Mouse (Mus musculus): ENCODE measurements around the gene Ccdc87. TPM values are rescaled to one million over a fixed set of nuclear protein-coding genes. Genes with fewer than 3 reads are reported as not detected.
"Not testable (repeated sequence)": the region's sequence is repeated elsewhere in the genome, so short reads cannot be mapped to it uniquely, and the experiment has no call there.

Ccdc87 gene
- polyA plus RNA-seq, 1 experiment from 2014 or later, result 0.24 TPM

DNA sequence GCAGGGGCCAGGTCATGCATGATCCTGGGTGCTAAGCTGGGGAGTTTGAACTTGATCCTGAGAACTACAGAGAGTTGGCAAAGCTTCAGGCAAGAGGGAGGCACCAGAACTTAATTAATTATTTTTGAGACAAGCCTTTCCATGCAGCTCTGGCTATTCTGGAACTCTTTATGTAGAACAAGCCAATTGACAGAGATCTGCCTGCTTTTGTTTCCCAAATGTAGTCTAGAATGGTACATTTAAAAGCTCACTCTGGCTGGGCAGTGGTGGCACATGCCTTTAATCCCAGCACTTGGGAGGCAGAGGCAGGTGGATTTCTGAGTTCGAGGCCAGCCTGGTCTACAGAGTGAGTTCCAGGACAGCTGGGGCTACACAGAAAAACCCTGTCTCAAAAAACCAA is 35.4 kb downstream of the Ccdc87 start:
- not testable (repeated sequence) for H3K4me2 ChIP-seq (replicated peaks); H3K4me3 ChIP-seq; H3K27ac ChIP-seq; H3K9ac ChIP-seq; H3K36me3 ChIP-seq; H3K27me3 ChIP-seq; H3K9me3 ChIP-seq; ATAC-seq (ENCODE audit: insufficient number of reproducible peaks, insufficient read depth, low FRiP score, low TSS enrichment)
- peaks cover 14% of the 10 kb centered on the region; the same call in 1 of the 2 replicates for H3K4me1 ChIP-seq
- 70% methylated on average over 1 of the region's 1 CpGs for whole genome bisulfite sequencing

GRCm38 (mm10) chr19:4876241-4876640 is 37.1 kb downstream of the Ccdc87 start:
- H3K27ac ChIP-seq, result no peak overlapping the region
- peaks cover 14% of the 10 kb centered on the region; the same call in 1 of the 2 replicates for H3K4me1 ChIP-seq
- WGBS, result 66% methylated on average over 3 of the region's 4 CpGs
- no peaks in the 10 kb centered on the region for H3K9me3 ChIP-seq
- no peak for ATAC-seq (ENCODE audit: insufficient number of reproducible peaks, insufficient read depth, low FRiP score, low TSS enrichment)
- no peak overlapping the region for H3K9ac ChIP-seq
- H3K4me3 ChIP-seq, result no peak overlapping the region
- no peak overlapping the region for H3K4me2 ChIP-seq (replicated peaks)
- no peaks in the 10 kb centered on the region for H3K36me3 ChIP-seq
- H3K27me3 ChIP-seq, result no peaks in the 10 kb centered on the region

- Histone ChIP-seq H3K4me1 (peaks cover 14% of the 10 kb centered on the region; the same call in 1 of the 2 replicates), H3K27ac (no peak overlapping the region), H3K9me3 (no peaks in the 10 kb centered on the region), H3K27me3 (no peaks in the 10 kb centered on the region), H3K9ac (no peak overlapping the region), H3K4me3 (no peak overlapping the region), H3K36me3 (no peaks in the 10 kb centered on the region), H3K4me2 (replicated peaks) (no peak overlapping the region)
- WGBS, result 70% methylated on average over 3 of the region's 3 CpGs
- ATAC-seq (ENCODE audit: insufficient number of reproducible peaks, insufficient read depth, low FRiP score, low TSS enrichment), result no peak
Observed at GRCm38 (mm10) chr19:4876755-4877154, 37.6 kb downstream of the Ccdc87 start.

- H3K27ac ChIP-seq, result peak within 1 kb of the TSS; percentile 74
- H3K4me2 ChIP-seq (replicated peaks), result peak within 1 kb of the TSS; percentile 97
- no peaks in the 10 kb centered on the region for H3K27me3 ChIP-seq
- H3K9ac ChIP-seq, result peak within 1 kb of the TSS; percentile 75
- H3K36me3 ChIP-seq, result no peaks in the 10 kb centered on the region
- H3K4me1 ChIP-seq, result peaks cover 14% of the 10 kb centered on the region; the same call in 1 of the 2 replicates
- WGBS, result 4% methylated on average over 17 of the region's 17 CpGs
- peak within 1 kb of the TSS; percentile 86 for H3K4me3 ChIP-seq
- H3K9me3 ChIP-seq, result no peaks in the 10 kb centered on the region
- ATAC-seq (ENCODE audit: insufficient number of reproducible peaks, insufficient read depth, low FRiP score, low TSS enrichment), result no peak; the same call in 1 of the 2 replicates
Observed at GRCm38 (mm10) chr19:4877785-4878184, 38.6 kb downstream of the Ccdc87 start, which contains the start of gene Actn3. Gene Actn3 (minus strand): TSS chr19:4877909.

- peak within 1 kb of the TSS; percentile 97 for H3K4me2 ChIP-seq (replicated peaks)
- H3K9ac ChIP-seq, result peak within 1 kb of the TSS; percentile 75
- H3K4me1 ChIP-seq, result peaks cover 14% of the 10 kb centered on the region; the same call in 1 of the 2 replicates
- H3K9me3 ChIP-seq, result no peaks in the 10 kb centered on the region
- H3K4me3 ChIP-seq, result peak within 1 kb of the TSS; percentile 86
- H3K27me3 ChIP-seq, result no peaks in the 10 kb centered on the region
- H3K36me3 ChIP-seq, result no peaks in the 10 kb centered on the region
- 1% methylated on average over 52 of the region's 52 CpGs for WGBS
- H3K27ac ChIP-seq, result peak within 1 kb of the TSS; percentile 74
- ATAC-seq (ENCODE audit: insufficient number of reproducible peaks, insufficient read depth, low FRiP score, low TSS enrichment), result peak; percentile 93
Observed at GRCm38 (mm10) chr19:4878405-4879323, 39.5 kb downstream of the Ccdc87 start, which contains the start of gene Zdhhc24. Gene Zdhhc24 (plus strand): TSS chr19:4878668.

DNA sequence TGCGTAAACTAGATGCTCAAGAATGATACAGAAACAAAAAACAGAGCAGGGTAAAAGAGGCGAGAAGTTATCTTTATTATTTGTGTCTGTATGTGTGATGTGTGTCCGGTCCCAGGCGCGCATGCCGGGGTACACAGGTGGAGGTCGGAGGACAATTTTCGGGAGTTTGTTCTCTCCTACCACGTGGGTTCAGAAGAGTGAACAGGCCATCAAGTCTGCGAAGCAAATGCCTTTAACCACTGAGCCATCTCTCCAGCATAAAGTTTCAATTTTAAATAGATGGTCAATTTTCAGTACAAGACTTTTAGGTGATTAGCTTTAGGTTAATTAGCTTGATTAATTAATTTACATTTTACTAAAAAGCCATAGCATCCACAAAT is 40.1 kb downstream of the Ccdc87 start:
- Histone ChIP-seq H3K27ac (no peak overlapping the region), H3K9me3 (no peaks in the 10 kb centered on the region), H3K4me3 (peak overlapping the region; percentile 86), H3K36me3 (no peaks in the 10 kb centered on the region), H3K9ac (peak overlapping the region; percentile 75; the same call in 1 of the 2 replicates), H3K27me3 (no peaks in the 10 kb centered on the region), H3K4me2 (replicated peaks) (peak overlapping the region; percentile 97), H3K4me1 (peaks cover 14% of the 10 kb centered on the region; the same call in 1 of the 2 replicates)
- 50% methylated on average over 10 of the region's 10 CpGs for WGBS
- ATAC-seq (ENCODE audit: insufficient number of reproducible peaks, insufficient read depth, low FRiP score, low TSS enrichment), result no peak

DNA sequence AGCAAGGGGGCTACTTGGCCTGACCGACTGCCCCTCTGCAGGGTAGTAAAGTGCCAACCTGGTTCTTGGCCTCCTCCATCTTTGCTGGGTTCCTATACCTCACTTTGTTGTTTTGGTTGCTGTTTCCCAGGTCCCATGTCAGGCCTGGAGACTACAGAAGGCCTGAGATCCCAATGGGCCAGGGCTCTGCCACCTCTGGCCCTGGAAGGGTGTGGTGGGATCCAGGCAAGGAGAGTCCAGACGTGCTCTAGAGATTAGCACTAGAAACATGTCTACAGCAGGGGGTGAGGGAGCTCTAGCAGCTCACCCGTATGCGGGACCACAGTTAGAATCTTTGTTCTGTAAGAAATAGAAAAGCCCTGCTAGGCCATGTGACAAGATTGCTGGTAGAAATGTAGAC is 44.8 kb downstream of the Ccdc87 start:
- 79% methylated on average over 4 of the region's 4 CpGs for WGBS
- H3K27ac ChIP-seq, result no peak overlapping the region
- no peak overlapping the region for H3K4me2 ChIP-seq (replicated peaks)
- ATAC-seq (ENCODE audit: insufficient number of reproducible peaks, insufficient read depth, low FRiP score, low TSS enrichment), result no peak
- H3K4me3 ChIP-seq, result no peak overlapping the region
- no peaks in the 10 kb centered on the region for H3K36me3 ChIP-seq
- H3K9me3 ChIP-seq, result no peaks in the 10 kb centered on the region
- H3K9ac ChIP-seq, result no peak overlapping the region
- 0 out of 2 replicates have a peak, but pooled peaks cover 4% of the 10 kb centered on the region for H3K4me1 ChIP-seq
- H3K27me3 ChIP-seq, result no peaks in the 10 kb centered on the region

DNA sequence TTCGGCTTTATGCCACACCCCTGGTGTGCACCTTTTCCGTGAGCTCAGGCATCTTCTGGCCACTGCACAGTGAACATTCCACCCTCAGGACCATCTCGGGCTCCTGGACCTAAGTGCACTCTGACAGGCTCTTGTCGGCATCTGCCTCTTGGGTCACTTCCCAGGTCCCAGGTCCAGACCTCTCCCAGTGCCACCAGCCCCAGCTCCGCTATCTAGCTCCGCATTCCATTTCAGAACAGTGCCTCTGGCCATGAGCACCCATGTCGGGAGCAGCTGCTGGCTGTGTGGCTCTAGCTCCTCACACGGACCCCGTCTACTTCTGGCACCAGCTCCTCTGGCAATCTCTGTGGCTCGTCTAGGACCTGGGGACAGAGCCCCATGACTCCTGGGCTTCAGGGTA is 50.6 kb downstream of the Ccdc87 start:
- no peak overlapping the region for H3K27ac ChIP-seq
- no peak overlapping the region for H3K9ac ChIP-seq
- no peak overlapping the region for H3K4me3 ChIP-seq
- H3K27me3 ChIP-seq, result no peaks in the 10 kb centered on the region
- no peaks in the 10 kb centered on the region for H3K9me3 ChIP-seq
- H3K4me1 ChIP-seq, result no peaks in the 10 kb centered on the region
- no peak overlapping the region for H3K4me2 ChIP-seq (replicated peaks)
- WGBS, result 81% methylated on average over 10 of the region's 10 CpGs
- peaks cover 15% of the 10 kb centered on the region for H3K36me3 ChIP-seq
- no peak for ATAC-seq (ENCODE audit: insufficient number of reproducible peaks, insufficient read depth, low FRiP score, low TSS enrichment)

DNA sequence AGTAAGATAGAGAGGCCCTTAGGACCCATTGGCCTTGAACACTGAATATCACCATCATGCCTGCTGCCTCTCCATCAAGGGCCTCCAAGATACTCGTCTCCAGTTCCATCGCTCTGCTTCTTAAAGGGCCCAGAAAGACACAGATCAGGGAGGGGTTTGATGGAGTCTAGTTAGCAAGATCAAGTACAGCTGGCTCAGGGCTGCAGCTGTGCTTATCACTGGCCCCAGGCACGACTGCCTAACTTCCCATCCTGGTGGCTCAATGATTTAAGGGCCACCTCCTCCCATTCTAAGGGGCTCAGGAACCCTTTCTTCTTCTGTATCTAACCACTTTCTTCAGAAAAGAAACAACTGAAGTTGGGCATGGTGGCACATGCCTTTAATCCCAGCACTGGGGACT is 52.6 kb downstream of the Ccdc87 start:
- H3K9ac ChIP-seq, result no peak overlapping the region
- H3K27me3 ChIP-seq, result no peaks in the 10 kb centered on the region
- no peak overlapping the region for H3K4me2 ChIP-seq (replicated peaks)
- no peak for ATAC-seq (ENCODE audit: insufficient number of reproducible peaks, insufficient read depth, low FRiP score, low TSS enrichment)
- H3K9me3 ChIP-seq, result no peaks in the 10 kb centered on the region
- peaks cover 15% of the 10 kb centered on the region for H3K36me3 ChIP-seq
- WGBS, result 76% methylated on average over 3 of the region's 3 CpGs
- H3K4me3 ChIP-seq, result no peak overlapping the region
- no peaks in the 10 kb centered on the region for H3K4me1 ChIP-seq
- no peak overlapping the region for H3K27ac ChIP-seq

Other genes with a start within 250 kb of the Ccdc87 start
- gene Lrfn4, start 223.7 kb upstream of the Ccdc87 start, polyA plus RNA-seq (2016; fragmentation: Nextera tagmentation; extraction: Ambion mirVana), result 15.1 and 16.3 TPM in 2 replicates
- 64.6 and 67.9 TPM in 2 replicates for gene Rce1, start 213.7 kb upstream of the Ccdc87 start, polyA plus RNA-seq (2016; fragmentation: Nextera tagmentation; extraction: Ambion mirVana)
- 4.7 and 7.7 TPM in 2 replicates for gene Gm960, start 140.7 kb upstream of the Ccdc87 start, polyA plus RNA-seq (2016; fragmentation: Nextera tagmentation; extraction: Ambion mirVana)
- gene Sptbn2, start 128.2 kb upstream of the Ccdc87 start, polyA plus RNA-seq (2016; fragmentation: Nextera tagmentation; extraction: Ambion mirVana), result 5.2 and 6.1 TPM in 2 replicates
- gene Rbm4b, start 82.9 kb upstream of the Ccdc87 start, polyA plus RNA-seq (2016; fragmentation: Nextera tagmentation; extraction: Ambion mirVana), result 112 and 118 TPM in 2 replicates
- 86.8 and 89.3 TPM in 2 replicates for gene Rbm4, start 45.5 kb upstream of the Ccdc87 start, polyA plus RNA-seq (2016; fragmentation: Nextera tagmentation; extraction: Ambion mirVana)
- gene Gm21992, start 27.8 kb upstream of the Ccdc87 start, polyA plus RNA-seq (2016; fragmentation: Nextera tagmentation; extraction: Ambion mirVana), result 34.2 and 45.1 TPM in 2 replicates
- 104 and 110 TPM in 2 replicates for gene Rbm14, start 27.7 kb upstream of the Ccdc87 start, polyA plus RNA-seq (2016; fragmentation: Nextera tagmentation; extraction: Ambion mirVana)
- 53.8 and 57.3 TPM in 2 replicates for gene Ccs, start within 50 bp of the Ccdc87 start, polyA plus RNA-seq (2016; fragmentation: Nextera tagmentation; extraction: Ambion mirVana)
- 37.6 and 45.1 TPM in 2 replicates for gene Ctsf, start 15.8 kb downstream of the Ccdc87 start, polyA plus RNA-seq (2016; fragmentation: Nextera tagmentation; extraction: Ambion mirVana)
- gene Actn3, start 38.5 kb downstream of the Ccdc87 start, polyA plus RNA-seq (2016; fragmentation: Nextera tagmentation; extraction: Ambion mirVana), result 6.0 and 6.8 TPM in 2 replicates
- 12.0 and 12.1 TPM in 2 replicates for gene Zdhhc24, start 39.3 kb downstream of the Ccdc87 start, polyA plus RNA-seq (2016; fragmentation: Nextera tagmentation; extraction: Ambion mirVana)
- gene Bbs1, start 67.3 kb downstream of the Ccdc87 start, polyA plus RNA-seq (2016; fragmentation: Nextera tagmentation; extraction: Ambion mirVana), result 5.6 and 5.7 TPM in 2 replicates
- 144 and 147 TPM in 2 replicates for gene Dpp3, start 88.9 kb downstream of the Ccdc87 start, polyA plus RNA-seq (2016; fragmentation: Nextera tagmentation; extraction: Ambion mirVana)
- gene Peli3, start 103.8 kb downstream of the Ccdc87 start, polyA plus RNA-seq (2016; fragmentation: Nextera tagmentation; extraction: Ambion mirVana), result 3.2 and 3.7 TPM in 2 replicates
- gene Mrpl11, start 122.8 kb downstream of the Ccdc87 start, polyA plus RNA-seq (2016; fragmentation: Nextera tagmentation; extraction: Ambion mirVana), result 141 and 142 TPM in 2 replicates
- gene Npas4, start 150.9 kb downstream of the Ccdc87 start, polyA plus RNA-seq (2016; fragmentation: Nextera tagmentation; extraction: Ambion mirVana), result 0.08 TPM in 1 of 2 replicates, not detected in the other
- gene Slc29a2, start 184.5 kb downstream of the Ccdc87 start, polyA plus RNA-seq (2016; fragmentation: Nextera tagmentation; extraction: Ambion mirVana), result 4.7 and 5.1 TPM in 2 replicates
- 46.4 and 48.1 TPM in 2 replicates for gene B4gat1, start 199.5 kb downstream of the Ccdc87 start, polyA plus RNA-seq (2016; fragmentation: Nextera tagmentation; extraction: Ambion mirVana)
- 3.5 and 4.7 TPM in 2 replicates for gene AC124502.3, start 199.5 kb downstream of the Ccdc87 start, polyA plus RNA-seq (2016; fragmentation: Nextera tagmentation; extraction: Ambion mirVana)
- 38.4 and 45.4 TPM in 2 replicates for gene Brms1, start 202.0 kb downstream of the Ccdc87 start, polyA plus RNA-seq (2016; fragmentation: Nextera tagmentation; extraction: Ambion mirVana)
- 1.8 and 2.4 TPM in 2 replicates for gene Rin1, start 211.1 kb downstream of the Ccdc87 start, polyA plus RNA-seq (2016; fragmentation: Nextera tagmentation; extraction: Ambion mirVana)
- gene Cd248, start 228.7 kb downstream of the Ccdc87 start, polyA plus RNA-seq (2016; fragmentation: Nextera tagmentation; extraction: Ambion mirVana), result 54.4 and 64.3 TPM in 2 replicates
- gene Tmem151a, start 246.2 kb downstream of the Ccdc87 start, polyA plus RNA-seq (2016; fragmentation: Nextera tagmentation; extraction: Ambion mirVana), result 2.9 and 3.7 TPM in 2 replicates
- 67.3 and 73.4 TPM in 2 replicates for gene Yif1a, start 249.2 kb downstream of the Ccdc87 start, polyA plus RNA-seq (2016; fragmentation: Nextera tagmentation; extraction: Ambion mirVana)